Mouse (Mus musculus) layer of hippocampus, postnatal 25 days (tissue): ENCODE measurements around the gene Sos1. TPM values are rescaled to one million over a fixed set of nuclear protein-coding genes. Genes with fewer than 3 reads are reported as not detected.

Experiments
- total RNA-seq, 2 experiments: library from RNA; stranded (reverse); gene quantifications; 2 replicates each; pipeline ENCODE4 v1.2.3; 2021

The Sos1 gene
- total RNA-seq, 2 experiments from 2014 or later, result 31.6 to 34.3 TPM

Other genes starting within 250 kb of the Sos1 start
- gene Morn2, start 190.2 kb downstream of the Sos1 start, total RNA-seq, result 10 to 100 TPM; 17.0 to 19.1 TPM
- gene Dhx57, start 190.0 kb downstream of the Sos1 start, total RNA-seq, result 10 to 100 TPM; 35.2 to 39.9 TPM
- gene Arhgef33, start 173.0 kb downstream of the Sos1 start, total RNA-seq, result 1 to 10 TPM; 1.9 to 3.1 TPM
- gene Gm10190, start 106.9 kb downstream of the Sos1 start, total RNA-seq, result 1 to 10 TPM; 1.8 to 3.0 TPM
- gene Cdkl4, start 97.4 kb upstream of the Sos1 start, total RNA-seq, result 10 to 100 TPM; 18.9 to 20.4 TPM
- 10 to 100 TPM; 87.8 to 88.7 TPM for gene Map4k3, start 248.0 kb upstream of the Sos1 start, total RNA-seq